Comparison of ENCODE assay signal across 27 mouse cellular contexts in genomic region chr1:32443927-32444326, GRCm38 (mm10).
A peak's percentile ranks its signal among the peaks of the same experiment; 100 is the strongest.
DNase-seq lines count a peak whose midpoint lies in the region; TF ChIP-seq lines count a peak whose summit lies in the region.
"Had no signal": no experiment of that assay in that cellular context is flagged by ENCODE, and none has a peak within 500 bp of the region (broad histone marks: within the 10 kb centered on the region; RNA-seq: fewer than 3 reads in every experiment).

No protein-coding gene starts in this region.

- peaks cover 1% of the 10 kb centered on the region; the same call in 1 of the 2 replicates for H3K4me1 ChIP-seq in cortical plate, adult 2 months (ENCODE audit: control insufficient read depth, insufficient read depth, low read length)
- no peaks in the 10 kb centered on the region for H3K4me1 ChIP-seq in thymus, adult 2 months (replicated peaks; ENCODE audit: control insufficient read depth, insufficient read depth, low read length)
- H3K4me1 ChIP-seq: embryonic facial prominence, embryonic 10.5 days; embryonic facial prominence, embryonic 15.5 days; forebrain, embryonic 12.5 days; hindbrain, embryonic 12.5 days; intestine, embryonic 15.5 days; limb, embryonic 13.5 days; lung, embryonic 15.5 days; midbrain, embryonic 10.5 days; midbrain, embryonic 15.5 days; stomach, embryonic 15.5 days had no signal

- H3K27me3 ChIP-seq in thymus, adult 2 months (ENCODE audit: control insufficient read depth, insufficient read depth, low read length) = no peaks in the 10 kb centered on the region
- H3K27me3 ChIP-seq: embryonic facial prominence, embryonic 15.5 days; forebrain, embryonic 12.5 days; hindbrain, embryonic 12.5 days; intestine, embryonic 15.5 days; limb, embryonic 13.5 days; lung, embryonic 15.5 days; midbrain, embryonic 15.5 days; stomach, embryonic 15.5 days had no signal

- DNase-seq in frontal cortex, postnatal 36 days (ENCODE audit: low spot score in 2 of 2) = peak; percentile 24 to 42
- no peak for DNase-seq in frontal cortex, postnatal 14 days (ENCODE audit: low spot score in 2 of 2)
- no peak for DNase-seq in left cerebral cortex, adult 2 months (ENCODE audit: extremely low spot score in 1 of 2, low spot score in 2 of 2)
- DNase-seq in left cerebral cortex, postnatal 36 days (ENCODE audit: low spot score in 2 of 2) = no peak
- peak; percentile 75 for DNase-seq in Muller cell, postnatal 12 days (ENCODE audit: inconsistent ontology term)
- no peak for DNase-seq in thymus, adult 2 months
- DNase-seq: adrenal gland, postnatal 25 days; cerebellum, adult 2 months; cerebellum, postnatal 14 days; gastrocnemius, postnatal 25 days; heart, adult 11 months; heart, postnatal 36 days; kidney, adult 2 months; kidney, postnatal 4 days; thymus, postnatal 25 days had no signal

- H3K4me3 ChIP-seq in left cerebral cortex, adult 2 months = no peak overlapping the region
- H3K4me3 ChIP-seq in cortical plate, adult 2 months (ENCODE audit: insufficient read depth, low read length) = no peak overlapping the region
- no peak overlapping the region for H3K4me3 ChIP-seq in thymus, adult 2 months (ENCODE audit: control insufficient read depth, insufficient read depth, low read length)
- H3K4me3 ChIP-seq: embryonic facial prominence, embryonic 10.5 days; embryonic facial prominence, embryonic 15.5 days; forebrain, embryonic 12.5 days; hindbrain, embryonic 12.5 days; intestine, embryonic 15.5 days; limb, embryonic 13.5 days; lung, embryonic 15.5 days; midbrain, embryonic 10.5 days; midbrain, embryonic 15.5 days; stomach, embryonic 15.5 days had no signal

- intact Hi-C loops in left cerebral cortex, adult 2 months (cut with DNase I) = no loop called here
- intact Hi-C loops in left cerebral cortex, postnatal 36 days (cut with DNase I) = no loop called here

- WGBS in thymus, adult 2 months = 84% methylated on average over 5 of the region's 5 CpGs

- H3K27ac ChIP-seq in left cerebral cortex, adult 2 months = peak overlapping the region; percentile 76
- peak overlapping the region; percentile 65; the same call in 1 of the 2 replicates for H3K27ac ChIP-seq in cortical plate, adult 2 months (ENCODE audit: insufficient read depth, low read length)
- H3K27ac ChIP-seq in thymus, adult 2 months (ENCODE audit: control insufficient read depth, insufficient read depth, low read length) = no peak overlapping the region
- H3K27ac ChIP-seq: embryonic facial prominence, embryonic 10.5 days; embryonic facial prominence, embryonic 15.5 days; forebrain, embryonic 12.5 days; hindbrain, embryonic 12.5 days; hindbrain, postnatal 0 days; intestine, embryonic 15.5 days; limb, embryonic 13.5 days; lung, embryonic 15.5 days; midbrain, embryonic 10.5 days; midbrain, embryonic 15.5 days; stomach, embryonic 15.5 days had no signal

- no peak for TF ChIP-seq POLR2A in cortical plate, adult 2 months (IDR thresholded peaks at IDR 0.05; ENCODE audit: extremely low read depth, insufficient read depth, low read length)
- TF ChIP-seq POLR2A in thymus, adult 2 months (IDR thresholded peaks at IDR 0.05; ENCODE audit: control insufficient read depth, extremely low read depth, insufficient read depth, low read length, poor library complexity) = no peak

- H3K36me3 ChIP-seq in thymus, adult 2 months (ENCODE audit: control insufficient read depth, insufficient read depth, low read length) = no peaks in the 10 kb centered on the region
- H3K36me3 ChIP-seq: embryonic facial prominence, embryonic 10.5 days; embryonic facial prominence, embryonic 15.5 days; forebrain, embryonic 12.5 days; hindbrain, embryonic 12.5 days; intestine, embryonic 15.5 days; limb, embryonic 13.5 days; lung, embryonic 15.5 days; midbrain, embryonic 10.5 days; midbrain, embryonic 15.5 days; stomach, embryonic 15.5 days had no signal

- no peak for TF ChIP-seq CTCF in left cerebral cortex, adult 2 months (IDR thresholded peaks at IDR 0.05)
- no peak for TF ChIP-seq CTCF in cortical plate, adult 2 months (IDR thresholded peaks at IDR 0.05; ENCODE audit: extremely low read depth, insufficient read depth, low read length)
- TF ChIP-seq CTCF in thymus, adult 2 months (IDR thresholded peaks at IDR 0.05; ENCODE audit: borderline replicate concordance, control insufficient read depth, extremely low read depth, insufficient read depth, low read length, poor library complexity) = no peak

Comparison
In these comparisons a context has a peak if more than half of its experiments do, and no peak if none do; other contexts are left out.
1. DNase-seq: peak in frontal cortex, postnatal 36 days (2 of 2) and Muller cell, postnatal 12 days (single experiment); none in frontal cortex, postnatal 14 days (0 of 2), left cerebral cortex, adult 2 months (0 of 2), left cerebral cortex, postnatal 36 days (0 of 2) and thymus, adult 2 months (single experiment).